Mouse (Mus musculus) cerebellum, adult 11 months (tissue): ENCODE measurements around the gene Olfr71.

Experiments
- DNase-seq: peaks from one replicate; pipeline ENCODE4 v3.0.0; 2022

The Olfr71 gene

DNA sequence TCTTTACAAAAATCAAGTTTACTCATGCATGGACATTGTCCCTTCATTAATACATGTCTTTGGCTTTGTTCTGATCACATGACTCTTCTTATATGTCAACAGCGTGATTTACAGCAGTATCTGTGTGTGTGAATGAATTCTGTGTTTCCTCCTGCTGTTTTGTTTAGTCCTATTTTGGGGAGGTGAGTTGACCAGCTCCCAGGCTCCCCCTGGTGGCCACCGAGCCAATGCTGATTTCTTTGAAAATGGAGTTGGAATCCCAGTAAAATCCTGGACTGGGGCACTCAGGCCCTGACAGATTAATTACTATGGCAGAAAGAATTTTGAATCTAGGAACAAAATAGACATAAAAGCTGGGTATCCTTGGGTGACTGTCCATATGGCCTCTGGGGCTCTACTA is 1.8 kb upstream of the Olfr71 start:
- DNase-seq, result peak; percentile 78

DNA sequence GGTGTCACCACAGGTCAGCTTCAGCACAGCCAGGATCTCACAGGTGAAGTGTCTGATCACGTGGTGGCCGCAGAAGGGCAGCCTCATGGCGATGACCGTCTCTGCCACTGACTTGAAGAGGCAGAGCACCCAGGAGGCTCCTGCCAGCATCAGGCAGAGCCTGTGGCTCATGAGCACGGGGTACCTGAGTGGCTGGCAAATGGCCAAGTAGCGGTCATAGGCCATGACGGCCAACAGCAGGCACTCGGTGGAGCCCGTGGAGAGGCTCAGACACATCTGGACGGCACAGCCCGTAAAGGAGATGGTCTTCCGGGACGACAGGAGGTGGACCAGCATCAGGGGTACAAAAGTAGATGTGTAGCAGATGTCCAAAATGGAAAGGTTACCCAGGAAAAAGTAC is 4.1 kb downstream of the Olfr71 start:
- no peak for DNase-seq

GRCm38 (mm10) chr4:43703851-43704250 is 6.2 kb downstream of the Olfr71 start:
- no peak for DNase-seq

- no peak for DNase-seq
These were observed 6.6 kb downstream of the Olfr71 start for GRCm38 (mm10) chr4:43703439-43703838.

GRCm38 (mm10) chr4:43700707-43701106 is 9.3 kb downstream of the Olfr71 start, which contains the start of gene Olfr70:
Olfr70 (minus strand) TSS chr4:43700807.
- DNase-seq, result no peak

- DNase-seq, result peak; percentile 49
These were observed 13.5 kb downstream of the Olfr71 start for GRCm38 (mm10) chr4:43696561-43696960.

DNA sequence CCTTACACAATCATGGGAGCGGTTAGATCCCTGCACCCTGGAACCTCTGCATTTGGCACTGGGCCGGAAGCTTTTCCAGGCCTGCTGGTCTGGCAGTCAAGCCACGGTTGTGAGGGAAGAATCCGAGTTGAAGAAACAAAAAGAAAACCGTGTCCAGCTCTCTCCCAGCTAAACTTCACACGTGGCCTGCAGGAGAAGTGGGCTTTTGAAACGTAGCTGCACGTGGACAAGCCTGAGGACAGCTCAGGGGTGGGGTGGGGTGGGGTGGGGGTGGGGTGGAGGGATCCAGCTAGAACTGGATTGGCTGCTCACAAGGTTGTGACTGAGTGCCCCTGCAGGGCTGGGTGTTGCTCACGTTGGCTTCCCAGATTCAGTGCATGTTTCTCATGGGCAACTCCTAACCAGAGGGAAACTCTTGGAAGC is 14.8 kb downstream of the Olfr71 start:
- DNase-seq, result no peak

DNA sequence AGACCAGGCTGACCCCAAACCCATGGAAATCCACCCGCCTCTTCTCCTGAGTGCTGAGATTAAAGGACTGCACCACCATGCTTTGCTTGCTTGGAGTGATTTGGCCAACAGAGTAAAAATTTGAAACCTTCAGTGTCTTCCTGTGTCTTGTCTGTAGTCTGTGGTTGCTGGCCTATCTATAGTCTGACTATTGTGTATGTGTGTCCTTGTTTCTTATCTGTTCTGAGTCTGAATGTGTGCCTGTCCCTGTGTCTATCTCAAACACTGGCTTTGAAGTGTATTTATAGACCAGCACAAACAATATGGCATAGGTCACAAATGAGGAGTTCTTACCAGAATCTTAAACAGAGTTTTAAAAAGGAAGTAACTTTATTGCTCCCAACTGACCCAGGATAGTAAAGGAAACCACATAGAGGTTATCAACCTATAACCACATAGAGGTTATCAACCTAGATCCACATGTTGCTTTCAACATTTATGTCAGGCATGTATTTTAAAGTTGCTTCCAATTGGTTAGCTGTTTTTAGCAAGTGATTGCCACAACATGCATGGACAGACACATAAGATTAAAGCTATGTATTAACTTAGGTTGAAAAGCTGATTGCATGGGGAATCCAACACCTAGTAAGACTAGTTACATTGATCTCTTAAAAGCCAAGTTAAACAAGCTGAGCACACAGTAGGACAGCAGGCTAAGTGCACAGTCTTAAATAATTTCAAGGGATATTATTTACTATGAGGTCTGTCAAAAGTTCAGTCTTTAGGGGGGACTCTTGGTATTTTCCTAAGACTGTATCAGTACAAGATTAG is 15.4 kb downstream of the Olfr71 start:
- DNase-seq, result no peak

GRCm38 (mm10) chr4:43693806-43694241 is 16.2 kb downstream of the Olfr71 start:
- no peak for DNase-seq

DNA sequence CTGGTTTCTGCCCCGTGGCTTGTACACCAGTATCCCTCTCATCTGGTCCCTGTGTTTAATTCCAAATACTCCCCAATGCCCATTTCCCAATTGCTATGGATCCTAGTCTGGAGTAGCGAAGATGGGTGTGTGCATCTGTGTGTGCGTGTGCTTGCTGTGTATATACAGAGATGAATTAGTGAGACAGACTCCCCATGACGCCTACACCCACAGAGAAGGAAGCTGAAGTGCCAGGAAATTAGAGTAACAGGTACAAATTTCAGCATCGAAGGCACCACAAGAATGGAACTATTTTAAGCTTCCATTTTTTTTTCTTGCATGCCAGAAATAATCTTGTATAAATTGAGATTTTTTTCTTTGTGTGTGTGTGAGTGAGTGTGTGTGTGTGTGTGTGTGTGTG is 19.0 kb downstream of the Olfr71 start:
- no peak for DNase-seq

GRCm38 (mm10) chr4:43690021-43690420 is 20.0 kb downstream of the Olfr71 start:
- no peak for DNase-seq

DNA sequence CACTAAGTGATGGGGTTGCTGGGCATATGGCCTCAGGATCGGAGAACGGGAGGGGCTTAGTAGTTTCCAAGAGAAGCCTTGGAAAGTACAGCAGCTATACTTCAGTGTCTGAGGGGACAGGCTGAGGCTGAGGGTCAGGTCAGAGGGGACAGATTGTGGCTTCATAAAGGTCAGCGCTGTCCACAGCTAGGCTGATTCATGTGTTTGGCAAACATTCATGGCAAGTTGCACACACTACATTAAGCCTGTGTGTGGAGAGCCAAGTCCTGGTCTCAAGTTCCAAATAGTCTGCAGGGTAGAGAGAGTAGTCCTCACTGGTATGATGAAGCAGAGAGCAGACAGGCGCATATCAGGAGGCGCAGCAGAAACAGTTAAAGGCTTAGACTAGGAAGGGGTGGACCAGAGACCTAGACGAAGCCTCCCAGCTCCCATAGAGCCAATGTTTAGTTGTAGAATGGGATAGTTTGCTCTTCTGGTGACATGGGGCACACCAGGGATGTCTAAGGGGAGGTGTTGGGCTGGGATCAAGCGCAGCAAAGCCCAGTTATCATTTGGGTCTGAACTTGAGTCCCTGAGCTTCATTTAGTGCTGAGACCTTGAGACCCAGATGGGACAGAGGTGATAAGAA is 30.5 kb downstream of the Olfr71 start:
- DNase-seq, result no peak

GRCm38 (mm10) chr4:43678541-43678940 is 31.5 kb downstream of the Olfr71 start:
- no peak for DNase-seq

DNA sequence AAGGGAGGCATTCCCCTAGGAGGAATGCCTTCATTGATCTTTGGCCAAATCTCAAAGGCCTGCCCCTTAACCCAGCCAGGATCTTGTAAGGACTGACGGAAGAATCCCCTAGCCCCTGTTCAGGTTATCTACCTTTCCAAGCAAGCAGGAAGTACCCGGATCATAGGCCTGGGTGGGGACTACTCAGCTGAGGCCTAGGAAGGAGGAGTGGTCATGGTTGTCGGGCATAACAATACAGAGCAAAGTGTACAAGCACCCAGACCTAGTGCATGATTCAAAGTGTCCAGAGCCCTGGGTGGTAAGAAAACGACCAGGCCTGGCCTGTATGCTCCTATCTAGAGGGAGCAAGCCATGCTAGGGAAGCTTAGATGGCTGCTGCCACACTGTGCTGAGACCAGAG is 34.4 kb downstream of the Olfr71 start:
- no peak for DNase-seq

DNA sequence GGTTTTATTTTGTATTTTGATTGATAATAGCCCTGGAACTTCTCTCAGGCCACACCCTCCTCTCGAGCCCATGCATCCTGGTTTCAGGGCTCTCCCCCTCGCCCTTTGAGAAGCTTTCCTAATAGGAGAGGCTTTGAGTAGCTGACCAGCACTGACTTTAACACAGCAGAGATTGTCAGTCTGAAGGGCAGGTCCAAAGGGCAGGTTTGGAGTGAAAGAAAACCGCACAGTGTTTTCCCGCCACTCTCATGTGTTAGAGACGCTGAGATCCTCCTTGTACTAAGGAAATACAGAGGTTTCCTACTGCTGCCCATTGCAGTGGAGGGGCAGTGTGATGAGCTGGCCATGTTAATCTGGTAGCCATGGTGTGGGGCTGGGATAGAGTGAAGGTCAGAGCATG is 35.1 kb downstream of the Olfr71 start:
- no peak for DNase-seq

GRCm38 (mm10) chr4:43673703-43674102 is 36.4 kb downstream of the Olfr71 start:
- DNase-seq, result no peak

GRCm38 (mm10) chr4:43672070-43672469 is 38.0 kb downstream of the Olfr71 start:
- DNase-seq, result peak; percentile 84

DNA sequence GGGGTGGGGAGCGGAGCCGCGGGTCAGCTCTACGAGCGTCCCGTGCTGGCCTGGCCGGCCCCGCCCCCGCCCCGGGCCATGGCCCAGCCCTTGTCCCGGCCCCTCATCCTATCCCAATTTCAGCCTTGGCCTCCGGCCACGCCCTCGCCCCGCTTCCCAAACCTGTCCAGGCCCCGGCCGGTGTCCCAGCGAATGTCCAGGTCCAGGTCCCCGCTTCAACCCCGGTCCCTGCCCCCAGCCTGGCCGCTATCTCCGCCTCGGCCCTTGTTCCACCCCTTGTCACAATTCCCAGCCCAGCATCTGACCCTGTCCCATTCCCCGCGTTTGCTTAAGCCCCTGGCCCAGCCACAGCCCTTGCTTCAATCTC is 40.6 kb downstream of the Olfr71 start:
- peak; percentile 72 for DNase-seq

DNA sequence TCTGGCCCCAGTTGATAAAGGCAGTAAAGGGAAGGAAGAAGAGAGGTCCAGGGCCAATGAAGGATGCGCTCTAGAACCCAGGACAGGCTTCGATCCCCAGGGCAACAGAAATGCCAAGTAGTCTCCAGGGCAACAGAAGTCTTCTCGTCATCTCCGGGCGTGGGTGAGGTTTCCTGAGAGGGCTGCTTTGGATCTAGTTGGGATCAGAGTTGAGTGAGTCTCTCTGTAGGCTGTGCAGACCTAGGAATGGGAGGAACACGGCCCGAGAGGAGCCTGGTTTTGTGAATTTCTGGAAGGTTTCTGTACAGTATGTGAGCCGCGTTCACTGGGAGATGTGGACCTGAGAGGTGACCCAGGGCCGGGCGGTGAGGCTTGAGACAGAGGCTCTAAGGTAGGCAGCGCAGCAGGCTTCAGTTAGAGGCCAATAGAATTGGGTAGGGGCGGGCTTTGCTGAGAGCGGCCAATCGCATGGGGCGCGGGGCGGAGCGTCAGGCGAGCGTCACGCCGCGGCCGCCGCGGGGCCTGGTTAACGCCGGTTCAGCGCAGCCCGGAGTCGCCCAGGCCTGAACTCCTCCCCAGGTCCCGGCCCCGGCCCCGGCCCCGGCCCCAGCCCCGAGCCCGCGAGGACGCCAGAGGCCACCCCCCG is 41.1 kb downstream of the Olfr71 start, which contains the start of the genes Tmem8b and Fam221b:
Gene Tmem8b (plus strand): TSS at position 190 of the 646 bp plus-strand sequence.
Gene Fam221b (minus strand): TSS at position 364 of the 646 bp plus-strand sequence.
- DNase-seq, result peak; percentile 90

DNA sequence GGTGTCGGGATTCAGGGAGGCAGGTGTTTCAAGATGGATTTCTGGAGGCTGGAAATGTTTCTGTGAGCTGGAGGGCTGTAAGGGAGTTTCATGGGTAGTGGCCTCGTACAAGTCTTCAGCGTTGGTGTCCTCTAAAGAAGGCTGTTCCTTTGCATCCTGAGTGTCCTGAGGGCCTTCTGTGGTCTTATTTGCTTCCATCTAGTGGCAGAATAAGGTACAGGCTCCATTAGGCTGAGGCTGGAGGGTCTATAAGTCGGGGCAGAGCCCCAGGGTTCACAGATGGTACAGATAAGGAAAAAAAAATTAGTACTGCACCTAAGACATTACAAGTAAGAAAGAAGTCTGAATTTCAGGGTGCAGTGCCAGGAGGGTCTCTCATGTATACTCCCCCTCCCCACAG is 43.6 kb downstream of the Olfr71 start:
- DNase-seq, result no peak

DNA sequence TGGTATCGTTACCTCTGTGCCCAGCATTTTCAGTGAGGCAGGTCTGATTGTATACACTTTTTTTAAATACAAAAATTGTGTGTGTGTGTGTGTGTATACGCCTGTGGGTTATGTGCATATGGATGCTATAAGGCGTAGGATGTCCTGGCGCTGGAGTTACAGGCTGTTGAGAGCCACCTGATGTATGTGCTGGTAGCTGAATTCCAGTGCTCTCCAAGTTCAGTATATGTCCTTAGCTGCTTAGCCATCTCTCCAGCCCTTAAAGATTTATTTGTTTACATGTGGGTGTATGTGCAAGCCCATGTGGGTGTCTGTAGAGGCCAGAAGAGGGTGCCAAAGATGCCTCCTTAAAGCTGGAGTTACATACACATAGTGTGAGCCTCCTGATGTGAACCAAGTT is 52.9 kb downstream of the Olfr71 start:
- no peak for DNase-seq

DNA sequence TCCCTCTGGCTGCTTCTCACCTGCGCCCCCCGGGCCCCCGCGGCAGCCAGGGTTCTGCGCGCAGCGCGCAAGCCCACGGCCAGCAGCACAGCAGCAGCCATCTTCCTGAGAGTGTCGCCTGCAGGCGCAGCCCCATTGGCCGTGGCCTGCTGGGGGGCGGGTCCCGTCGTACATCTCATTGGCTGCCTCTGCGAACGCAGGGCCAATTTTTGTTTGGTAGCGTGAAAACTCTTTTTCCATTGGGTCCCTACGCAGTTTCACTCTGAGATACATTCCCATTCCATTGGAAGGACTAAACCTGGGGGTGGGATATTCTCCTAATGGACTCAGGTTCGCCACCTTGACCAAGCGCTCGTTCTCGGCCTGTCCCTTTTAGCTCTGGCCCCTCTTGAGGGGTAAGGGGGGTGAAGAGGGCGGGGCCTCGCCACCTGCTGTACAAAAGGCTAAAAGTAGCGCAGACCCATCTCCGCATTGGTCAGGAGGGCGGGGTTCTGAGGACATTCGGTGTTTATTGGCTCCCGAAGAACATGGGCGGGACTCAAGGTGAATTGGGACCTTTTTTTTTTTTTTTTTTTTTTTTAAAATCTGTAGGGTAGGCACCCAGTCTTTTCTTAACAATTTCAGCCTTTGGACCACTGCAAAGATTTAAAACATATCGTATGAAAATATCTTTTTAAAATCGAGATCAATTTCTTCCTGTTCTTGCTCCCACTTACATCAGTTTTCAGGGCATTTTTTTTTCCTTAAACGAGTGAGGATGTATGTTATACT is 53.5 kb downstream of the Olfr71 start, which contains the start of gene Hint2:
Gene Hint2 (minus strand): TSS at position 128 of the 771 bp plus-strand sequence.
- peak; percentile 98 for DNase-seq
